Mouse (Mus musculus) liver, postnatal 0 days (tissue): ENCODE data around the gene Abca4. TPM values are rescaled to one million over a fixed set of nuclear protein-coding genes. Genes with fewer than 3 reads are reported as not detected.

Source experiments
- ATAC-seq: fragments of 200-750 bp; cut with Nextera tagmentation; 2 replicates; pipeline ENCODE4 v1.8.0; 2017; ENCODE audit warnings: mild to moderate bottlenecking, moderate library complexity
- DNase-seq: peaks from one replicate; pipeline ENCODE4 v3.0.0-alpha.2; 2016
- H3K27ac ChIP-seq: fragments of 300-500 bp; sonication (generic); 2 replicates; pipeline ENCODE4 v1.5.1; 2014; ENCODE audit warnings: antibody characterized with exemption, moderate library complexity, mild to moderate bottlenecking, low read depth
- H3K27me3 ChIP-seq: fragments of 300-500 bp; sonication (generic); 2 replicates; pipeline ENCODE4 v1.6.1; 2014; ENCODE audit warnings: low read length, control low read depth, mixed read lengths; ENCODE audit not compliant: insufficient read depth
- H3K36me3 ChIP-seq: fragments of 300-500 bp; sonication (generic); replicated peaks from 2 replicates; pipeline ENCODE4 v1.6.1; 2014; ENCODE audit warnings: mild to moderate bottlenecking, control low read depth, low read length, moderate library complexity, mixed read lengths; ENCODE audit not compliant: insufficient read depth
- H3K4me1 ChIP-seq: fragments of 300-500 bp; sonication (generic); 2 replicates; pipeline ENCODE4 v1.6.1; 2014; ENCODE audit warnings: antibody characterized with exemption, mild to moderate bottlenecking, control low read depth; ENCODE audit not compliant: insufficient read depth
- H3K4me2 ChIP-seq: fragments of 300-500 bp; sonication (generic); 2 replicates; pipeline ENCODE4 v1.6.1; 2014; ENCODE audit warnings: low read depth, mild to moderate bottlenecking, low read length, moderate library complexity, mixed read lengths
- H3K4me3 ChIP-seq: fragments of 300-500 bp; sonication (generic); 2 replicates; pipeline ENCODE4 v1.5.1; 2014; ENCODE audit warnings: low read depth, low read length
- H3K9ac ChIP-seq: fragments of 300-500 bp; sonication (generic); replicated peaks from 2 replicates; pipeline ENCODE4 v1.6.1; 2014; ENCODE audit warnings: mild to moderate bottlenecking, moderate library complexity
- H3K9me3 ChIP-seq: fragments of 300-500 bp; sonication (generic); 2 replicates; pipeline ENCODE4 v1.6.1; 2016; ENCODE audit warnings: mild to moderate bottlenecking, control low read depth, low read length, mixed read lengths
- CTCF ChIP-seq: sonication (generic); IDR thresholded peaks from 2 replicates; pipeline ENCODE4 v1.5.1; 2016; ENCODE audit warnings: antibody characterized with exemption, low read depth
- EP300 ChIP-seq: IDR thresholded peaks from 2 replicates; pipeline ENCODE4 v1.6.1; 2016; ENCODE audit warnings: antibody characterized with exemption, low read depth, mild to moderate bottlenecking
- WGBS: fragments of 180-500 bp; shearing (Covaris S2); extraction: QIAGEN DNeasy Blood & Tissue Kit; methylation state at CpG from one replicate; pipeline ENCODE4 v1.1.7; 2014; ENCODE audit not compliant: insufficient replicate concordance; 5-methylcytosine and 5-hydroxymethylcytosine counted together
- polyA plus RNA-seq: library from polyadenylated mRNA; unstranded; fragments of >200 nt; fragmentation: Nextera tagmentation; extraction: Ambion mirVana; gene quantifications from 2 replicates; pipeline ENCODE4 v1.2.1, GENCODE M21; 2015

The Abca4 gene
- 0.22 and 0.40 TPM in 2 replicates for polyA plus RNA-seq

GRCm38 (mm10) chr3:122043799-122044547, at the start of gene Abca4:
Abca4 (plus strand) TSS chr3:122044443.
- Histone ChIP-seq H3K27me3 (0 out of 2 replicates have a peak, but pooled peaks cover 2% of the 10 kb centered on the region), H3K4me2 (peak within 1 kb of the TSS; percentile 29; the same call in 1 of the 2 replicates)
- 33% methylated on average over 26 of the region's 26 CpGs for WGBS

GRCm38 (mm10) chr3:121995125-121995524, 49.1 kb upstream of the Abca4 start:
- no peak for TF ChIP-seq CTCF
- TF ChIP-seq EP300, result no peak
- H3K4me3 ChIP-seq, result no peak overlapping the region
- WGBS, result 79% methylated on average over 4 of the region's 4 CpGs
- no peak overlapping the region for H3K4me2 ChIP-seq
- H3K9ac ChIP-seq, result no peak overlapping the region
- no peaks in the 10 kb centered on the region for H3K27me3 ChIP-seq
- peaks cover 28% of the 10 kb centered on the region for H3K36me3 ChIP-seq
- ATAC-seq (no peak), DNase-seq (no peak)
- H3K4me1 ChIP-seq, result no peaks in the 10 kb centered on the region
- no peaks in the 10 kb centered on the region for H3K9me3 ChIP-seq
- no peak overlapping the region for H3K27ac ChIP-seq

More at GRCm38 (mm10) chr3:122043799-122044547, at the start of gene Abca4:
- TF ChIP-seq EP300, result no peak
- no peak for TF ChIP-seq CTCF
- Histone ChIP-seq H3K4me1 (peaks cover 3% of the 10 kb centered on the region; the same call in 1 of the 2 replicates), H3K36me3 (no peaks in the 10 kb centered on the region), H3K27ac (no peak within 1 kb of the TSS), H3K9ac (no peak within 1 kb of the TSS), H3K9me3 (no peaks in the 10 kb centered on the region), H3K4me3 (no peak within 1 kb of the TSS)
- ATAC-seq, result no peak
- DNase-seq, result no peak

- Histone ChIP-seq H3K36me3 (peaks cover 23% of the 10 kb centered on the region), H3K27ac (no peak overlapping the region), H3K9ac (no peak overlapping the region), H3K4me3 (no peak overlapping the region), H3K27me3 (no peaks in the 10 kb centered on the region), H3K4me2 (no peak overlapping the region), H3K4me1 (no peaks in the 10 kb centered on the region), H3K9me3 (no peaks in the 10 kb centered on the region)
- TF ChIP-seq CTCF (no peak), EP300 (no peak)
- WGBS, result 91% methylated on average over 2 of the region's 2 CpGs
- ATAC-seq (no peak), DNase-seq (no peak)
These were observed 44.3 kb upstream of the Abca4 start for GRCm38 (mm10) chr3:121999934-122000333.

- Histone ChIP-seq H3K4me2 (no peak overlapping the region), H3K27me3 (no peaks in the 10 kb centered on the region), H3K4me1 (no peaks in the 10 kb centered on the region), H3K9me3 (no peaks in the 10 kb centered on the region), H3K9ac (no peak overlapping the region), H3K4me3 (no peak overlapping the region), H3K36me3 (peaks cover 16% of the 10 kb centered on the region), H3K27ac (no peak overlapping the region)
- TF ChIP-seq CTCF (no peak), EP300 (no peak)
- ATAC-seq, result no peak
- no peak for DNase-seq
- 56% methylated on average over 6 of the region's 6 CpGs for WGBS
These were observed 42.7 kb upstream of the Abca4 start for GRCm38 (mm10) chr3:122001568-122001967.

GRCm38 (mm10) chr3:122009818-122010217, 34.4 kb upstream of the Abca4 start:
- Histone ChIP-seq H3K4me2 (no peak overlapping the region), H3K4me3 (no peak overlapping the region), H3K9me3 (no peaks in the 10 kb centered on the region), H3K36me3 (peaks cover 30% of the 10 kb centered on the region), H3K4me1 (no peaks in the 10 kb centered on the region), H3K27ac (no peak overlapping the region), H3K9ac (no peak overlapping the region), H3K27me3 (no peaks in the 10 kb centered on the region)
- TF ChIP-seq CTCF (no peak), EP300 (no peak)
- no peak for DNase-seq
- no peak for ATAC-seq
- WGBS, result 81% methylated on average over 5 of the region's 5 CpGs

GRCm38 (mm10) chr3:122010292-122010691, 34.0 kb upstream of the Abca4 start:
- Histone ChIP-seq H3K36me3 (peaks cover 30% of the 10 kb centered on the region), H3K4me3 (no peak overlapping the region), H3K27me3 (no peaks in the 10 kb centered on the region), H3K4me2 (no peak overlapping the region), H3K9ac (no peak overlapping the region), H3K9me3 (no peaks in the 10 kb centered on the region), H3K27ac (no peak overlapping the region), H3K4me1 (no peaks in the 10 kb centered on the region)
- WGBS, result 80% methylated on average over 5 of the region's 5 CpGs
- TF ChIP-seq EP300, result no peak
- TF ChIP-seq CTCF, result no peak
- ATAC-seq (no peak), DNase-seq (no peak)
